Mouse (Mus musculus) heart, postnatal 0 days (tissue): Measurements from ENCODE around the gene Wdr93.

Experiments used
- CTCF ChIP-seq: IDR thresholded peaks from 2 replicates; pipeline ENCODE4 v1.5.1; 2016; ENCODE audit warnings: antibody characterized with exemption, control low read depth, low read depth
- EP300 ChIP-seq: IDR thresholded peaks from 2 replicates; pipeline ENCODE4 v1.6.1; 2016; ENCODE audit warnings: antibody characterized with exemption, low read depth

GRCm38 (mm10) chr7:79831585-79831984 is 88.6 kb downstream of the Wdr93 start:
- TF ChIP-seq CTCF (no peak), EP300 (no peak)
